Mouse (Mus musculus): ENCODE data around the gene Olfr954. TPM values are rescaled to one million over a fixed set of nuclear protein-coding genes. Genes with fewer than 3 reads are reported as not detected.

The Olfr954 gene
- not detected in 2 replicates for polyA plus RNA-seq (2015; fragmentation: Nextera tagmentation; extraction: Ambion mirVana)

DNA sequence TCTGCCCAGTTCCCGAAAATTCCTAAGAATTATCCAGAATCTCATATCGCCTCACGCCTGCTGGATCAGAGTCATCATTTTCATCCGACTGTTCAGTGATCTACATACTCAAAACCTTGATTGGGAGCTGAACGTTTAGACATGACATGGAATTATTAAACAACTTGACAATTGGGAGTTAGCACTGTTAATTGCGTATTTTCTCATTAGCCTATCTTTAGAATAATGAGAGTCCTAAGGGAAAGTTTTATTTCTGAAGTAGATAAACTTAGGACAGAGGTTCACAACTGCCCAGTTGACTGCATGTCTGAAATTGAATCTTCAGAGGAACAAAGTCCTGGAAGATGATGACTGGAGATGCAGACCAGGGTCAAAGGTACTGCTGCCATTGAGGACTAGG, at the start of gene Olfr954:
Gene Olfr954, plus strand, starts transcription at position 301 of the 400 bp plus-strand sequence.
- DNase-seq (ENCODE audit: low spot score) = no peak

DNA sequence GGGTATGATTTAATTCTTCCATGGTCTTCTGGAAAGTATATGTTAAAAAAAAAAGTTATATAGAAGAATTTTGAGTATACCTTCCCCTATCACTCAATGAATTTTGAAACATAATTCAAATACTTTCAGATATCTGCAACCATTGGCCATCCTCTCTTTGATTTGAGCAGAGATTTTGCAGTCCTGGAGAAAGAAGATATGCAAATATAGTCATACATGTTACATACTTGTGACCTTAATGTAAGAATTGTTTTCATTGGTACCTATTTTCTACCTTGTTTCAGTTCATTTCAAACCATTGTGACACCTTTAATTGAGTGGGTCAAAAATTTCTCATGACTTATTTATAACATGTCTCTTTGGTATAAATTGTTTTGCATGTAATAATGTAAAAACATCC, 29.5 kb upstream of the Olfr954 start, which contains the start of gene Olfr952:
Gene Olfr952, minus strand, starts transcription at position 101 of the 400 bp plus-strand sequence.
- no peak for DNase-seq (ENCODE audit: low spot score)

DNA sequence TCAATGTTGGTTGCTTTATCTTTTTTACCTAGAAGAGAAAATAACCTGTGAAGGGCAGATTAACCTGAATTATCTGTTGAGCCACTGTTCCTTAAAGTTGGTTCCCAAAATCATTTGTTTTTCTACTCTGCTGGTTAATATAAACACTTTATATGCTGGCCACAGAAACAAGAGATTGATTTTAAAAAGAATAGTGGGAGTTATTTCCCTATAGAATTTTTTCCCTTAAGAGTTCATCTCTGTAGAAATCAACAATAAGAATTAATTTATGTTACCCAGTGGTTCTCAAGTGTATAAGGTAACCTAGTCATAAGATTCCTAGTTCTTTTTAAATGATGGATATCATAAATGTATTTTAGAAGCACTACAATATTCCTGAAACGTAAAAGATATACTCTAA, 15.3 kb downstream of the Olfr954 start, which contains the start of gene Olfr955:
Gene Olfr955, minus strand, starts transcription at position 101 of the 400 bp plus-strand sequence.
- DNase-seq (ENCODE audit: low spot score) = no peak

- no peak for DNase-seq (ENCODE audit: low spot score)
Measured at GRCm38 (mm10) chr9:39493895-39494294, 37.4 kb downstream of the Olfr954 start, which contains the start of gene Olfr44. Gene Olfr44, minus strand, starts transcription at chr9:39493995.

DNA sequence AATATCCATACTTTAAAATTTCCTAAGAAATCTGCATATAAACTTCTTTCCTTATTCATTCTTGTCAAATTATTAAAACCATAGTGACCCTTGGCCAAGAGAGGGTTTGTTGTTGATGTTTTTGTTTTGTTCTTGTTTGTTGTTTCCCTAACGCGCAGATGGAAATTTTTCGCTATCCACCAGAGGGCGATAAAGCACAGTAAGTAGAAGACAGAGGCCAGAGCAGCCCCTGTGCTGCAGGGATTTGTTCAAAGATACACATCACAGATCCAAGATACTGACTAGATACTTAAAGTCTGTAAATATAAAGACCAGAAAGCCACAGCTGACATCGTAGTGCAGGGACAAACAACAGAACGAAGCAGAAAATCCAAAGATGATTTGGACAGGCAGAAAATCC, 52.5 kb downstream of the Olfr954 start:
- DNase-seq (ENCODE audit: low spot score) = no peak

DNA sequence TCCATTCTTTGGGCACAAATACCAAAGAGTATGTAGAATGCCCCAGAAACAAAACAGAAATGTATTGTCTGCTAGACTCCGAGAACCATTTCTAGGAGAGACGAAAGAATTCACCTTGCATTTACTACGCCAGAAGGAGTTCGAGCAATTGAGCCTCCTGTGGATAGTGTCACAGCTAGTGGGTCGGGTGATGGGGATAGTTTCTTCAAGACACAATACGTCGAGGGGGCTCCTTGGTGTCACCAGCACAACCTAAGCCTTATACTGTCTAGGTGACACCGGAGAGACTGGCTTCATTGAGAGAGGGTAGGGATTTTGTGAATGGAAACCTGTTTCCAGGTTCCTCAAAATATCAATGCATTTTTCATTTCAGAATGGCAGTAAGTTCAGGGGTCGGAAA, 52.9 kb downstream of the Olfr954 start:
- no peak for DNase-seq (ENCODE audit: low spot score)

Other genes starting within 250 kb of the Olfr954 start
- gene Olfr1537, start 206.7 kb upstream of the Olfr954 start, polyA plus RNA-seq (2015; fragmentation: Nextera tagmentation; extraction: Ambion mirVana) = not detected in 2 replicates
- gene Olfr945, start 179.9 kb upstream of the Olfr954 start, polyA plus RNA-seq (2015; fragmentation: Nextera tagmentation; extraction: Ambion mirVana) = not detected in 2 replicates
- not detected in 2 replicates for gene Olfr948, start 130.7 kb upstream of the Olfr954 start, polyA plus RNA-seq (2015; fragmentation: Nextera tagmentation; extraction: Ambion mirVana)
- not detected in 2 replicates for gene Olfr951, start 69.3 kb upstream of the Olfr954 start, polyA plus RNA-seq (2015; fragmentation: Nextera tagmentation; extraction: Ambion mirVana)
- gene Olfr952, start 29.6 kb upstream of the Olfr954 start, polyA plus RNA-seq (2015; fragmentation: Nextera tagmentation; extraction: Ambion mirVana) = not detected in 2 replicates
- not detected in 2 replicates for gene Olfr955, start 15.2 kb downstream of the Olfr954 start, polyA plus RNA-seq (2015; fragmentation: Nextera tagmentation; extraction: Ambion mirVana)
- gene Olfr44, start 37.3 kb downstream of the Olfr954 start, polyA plus RNA-seq (2015; fragmentation: Nextera tagmentation; extraction: Ambion mirVana) = not detected in 2 replicates
- gene Olfr957, start 59.1 kb downstream of the Olfr954 start, polyA plus RNA-seq (2015; fragmentation: Nextera tagmentation; extraction: Ambion mirVana) = not detected in 2 replicates
- not detected in 2 replicates for gene Olfr958, start 97.4 kb downstream of the Olfr954 start, polyA plus RNA-seq (2015; fragmentation: Nextera tagmentation; extraction: Ambion mirVana)
- not detected in 2 replicates for gene Olfr959, start 118.9 kb downstream of the Olfr954 start, polyA plus RNA-seq (2015; fragmentation: Nextera tagmentation; extraction: Ambion mirVana)
- 0.98 and 1.3 TPM in 2 replicates for gene AW551984, start 147.7 kb downstream of the Olfr954 start, polyA plus RNA-seq (2015; fragmentation: Nextera tagmentation; extraction: Ambion mirVana)
- not detected in 2 replicates for gene Olfr148, start 154.0 kb downstream of the Olfr954 start, polyA plus RNA-seq (2015; fragmentation: Nextera tagmentation; extraction: Ambion mirVana)
- not detected in 2 replicates for gene Olfr960, start 164.7 kb downstream of the Olfr954 start, polyA plus RNA-seq (2015; fragmentation: Nextera tagmentation; extraction: Ambion mirVana)
- gene Olfr961, start 188.4 kb downstream of the Olfr954 start, polyA plus RNA-seq (2015; fragmentation: Nextera tagmentation; extraction: Ambion mirVana) = not detected in 2 replicates
- gene Olfr963, start 210.5 kb downstream of the Olfr954 start, polyA plus RNA-seq (2015; fragmentation: Nextera tagmentation; extraction: Ambion mirVana) = not detected in 2 replicates